Mouse (Mus musculus) granulocyte monocyte progenitor cell, adult 5-6 weeks (primary cell): ENCODE measurements around the gene Actn3. TPM values are rescaled to one million over a fixed set of nuclear protein-coding genes. Genes with fewer than 3 reads are reported as not detected.
"Not testable (repeated sequence)": the region's sequence is repeated elsewhere in the genome, so short reads cannot be mapped to it uniquely, and the experiment has no call there.

Experiments used
- ATAC-seq: replicated peaks from 2 replicates; pipeline ENCODE4 v1.8.0; 2016; ENCODE audit warnings: mild to moderate bottlenecking, moderate TSS enrichment, inconsistent platforms; ENCODE audit not compliant: poor library complexity, severe bottlenecking
- total RNA-seq, 2 experiments: library from RNA; stranded (forward) in 1 of 2; stranded (reverse) in 1 of 2; fragments of 200-712, 200-1000 nt in 1 of 2; fragments of >200 nt in 1 of 2; fragmentation: Nextera tagmentation in 1 of 2; gene quantifications; 2 replicates each; pipeline ENCODE4 v1.2.3; 2014 to 2017

The Actn3 gene
- 0.34 TPM in 1 of 2 replicates, not detected in the other for total RNA-seq (2014; fragmentation: Nextera tagmentation)
- total RNA-seq (2017): 1.2 TPM in 1 of 2 replicates, not detected in the other

DNA sequence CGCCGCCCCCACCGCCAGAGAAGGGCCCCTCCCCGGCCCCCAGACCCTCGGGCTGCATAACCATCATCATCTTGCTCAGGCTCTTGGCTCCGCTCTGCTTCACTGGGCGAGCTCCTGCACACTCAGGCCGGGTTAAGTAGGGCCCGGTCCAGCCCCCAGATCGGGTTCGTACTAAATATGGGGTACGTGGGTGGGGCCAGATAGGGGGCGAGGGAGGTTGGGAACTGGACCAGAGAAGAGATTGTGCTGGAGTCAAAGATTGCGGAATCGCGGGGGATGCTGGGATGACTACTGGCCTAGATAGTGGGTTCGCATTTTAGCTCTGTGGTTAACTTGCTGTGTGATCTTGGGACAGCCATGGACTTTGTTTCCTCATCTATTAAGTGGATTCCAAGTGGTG is at the start of gene Actn3:
Actn3 (minus strand) TSS at position 125 of the 400 bp plus-strand sequence.
- ATAC-seq: peak; percentile 15; the same call in 1 of the 2 replicates

DNA sequence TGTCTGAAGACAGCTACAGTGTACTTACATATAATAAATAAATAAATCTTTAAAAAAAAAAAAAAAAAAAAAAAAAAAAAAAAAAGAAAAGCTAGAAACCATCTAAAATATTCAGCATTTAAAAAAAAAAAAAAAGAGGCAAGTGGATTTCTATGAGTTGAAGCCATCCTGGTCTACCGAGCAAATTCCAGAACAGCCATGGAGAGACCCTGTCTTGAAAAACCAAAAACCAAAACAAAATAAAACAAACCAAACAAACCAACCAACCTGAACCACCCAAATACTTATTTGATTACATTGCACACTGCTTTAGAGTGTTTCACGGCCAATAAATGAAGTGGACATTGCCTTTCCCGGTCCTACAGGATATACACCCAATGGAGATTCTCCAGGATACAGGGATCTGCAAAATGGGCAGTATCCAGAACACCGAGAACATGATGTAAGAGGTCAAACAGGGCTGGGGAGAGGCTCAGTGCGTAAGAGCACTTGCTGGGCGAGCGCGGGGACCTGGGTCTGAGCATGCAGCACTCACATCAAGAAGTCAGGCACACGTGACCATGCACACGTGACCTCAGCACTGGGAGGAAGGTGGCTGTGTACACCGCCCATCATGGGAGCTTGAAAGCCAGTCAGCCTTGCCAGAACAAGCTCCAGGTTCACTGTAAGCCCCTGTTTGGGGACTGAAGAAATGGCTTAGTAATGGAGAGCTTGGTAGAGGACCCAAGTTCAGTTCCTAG is 47.6 kb upstream of the Actn3 start:
- ATAC-seq: no peak

DNA sequence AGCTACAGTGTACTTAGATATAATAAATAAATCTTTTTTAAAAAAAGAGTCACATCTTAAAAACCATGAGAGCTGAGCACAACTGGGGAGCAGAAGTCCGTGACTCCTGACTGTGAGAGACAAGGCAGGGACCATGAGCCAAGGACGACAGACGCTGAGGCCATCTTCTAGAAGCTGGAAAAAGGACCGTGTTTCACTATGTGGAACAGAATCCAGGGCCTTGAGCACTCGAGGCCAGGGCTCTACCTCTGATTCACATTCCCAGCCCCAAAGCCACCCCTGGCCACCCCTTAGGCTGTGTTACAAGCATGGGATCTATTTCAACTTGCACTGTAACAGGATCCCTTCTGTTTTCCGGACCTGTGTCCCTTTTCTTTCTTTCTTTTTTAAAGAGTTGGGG is 41.9 kb upstream of the Actn3 start:
- ATAC-seq: no peak

DNA sequence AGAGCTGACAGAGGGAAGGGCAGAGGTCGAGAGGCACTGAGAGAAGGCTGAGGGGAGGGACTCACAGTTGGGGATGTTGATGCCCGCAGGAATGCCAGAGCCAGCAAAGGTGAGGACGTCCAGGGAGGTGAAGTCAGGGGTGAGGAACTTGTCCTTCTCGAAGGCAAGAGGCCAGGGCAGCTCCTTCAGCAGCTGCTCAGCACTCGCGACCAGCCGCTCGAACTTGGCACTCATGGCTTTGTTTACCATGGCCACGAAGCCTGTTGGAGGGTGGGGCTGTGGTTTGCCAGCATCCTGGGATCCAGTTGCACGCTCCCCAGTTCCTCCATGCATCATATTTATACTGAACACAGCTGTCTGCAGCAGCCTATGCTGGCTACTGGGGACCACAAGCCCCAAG is 39.1 kb upstream of the Actn3 start:
- ATAC-seq: no peak

DNA sequence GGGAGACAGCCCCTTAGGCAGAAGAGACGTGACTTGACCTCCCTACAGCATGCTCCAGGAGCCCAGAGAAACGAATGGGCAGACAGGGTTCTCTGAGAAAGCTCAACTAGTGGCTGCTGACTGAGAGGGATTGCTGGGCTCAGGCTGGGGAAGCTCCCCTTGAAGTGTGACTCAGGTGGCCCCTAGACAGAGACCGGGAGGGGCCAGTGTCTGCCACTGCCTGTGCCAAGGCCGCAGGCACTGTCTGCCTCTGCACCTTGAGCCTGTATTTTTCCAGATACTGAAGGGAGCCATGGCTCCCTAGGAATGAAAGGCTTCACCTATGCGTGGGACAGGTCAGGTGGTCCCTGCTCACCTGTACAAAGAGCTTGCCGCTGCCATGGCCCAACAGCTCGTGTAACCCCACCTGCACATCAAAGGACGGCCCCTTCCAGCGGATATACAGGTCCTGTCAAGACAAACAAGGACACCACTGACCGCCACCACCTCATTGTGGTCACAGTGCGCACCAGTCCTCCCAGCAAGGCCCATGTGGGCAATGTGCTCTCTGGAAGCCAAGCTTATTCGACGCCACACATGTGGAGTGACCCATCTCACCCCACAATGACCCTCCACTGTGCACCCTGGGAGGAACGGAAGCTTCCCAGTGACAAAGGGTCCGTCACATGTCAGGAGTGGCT is 38.4 kb upstream of the Actn3 start:
- no peak for ATAC-seq

DNA sequence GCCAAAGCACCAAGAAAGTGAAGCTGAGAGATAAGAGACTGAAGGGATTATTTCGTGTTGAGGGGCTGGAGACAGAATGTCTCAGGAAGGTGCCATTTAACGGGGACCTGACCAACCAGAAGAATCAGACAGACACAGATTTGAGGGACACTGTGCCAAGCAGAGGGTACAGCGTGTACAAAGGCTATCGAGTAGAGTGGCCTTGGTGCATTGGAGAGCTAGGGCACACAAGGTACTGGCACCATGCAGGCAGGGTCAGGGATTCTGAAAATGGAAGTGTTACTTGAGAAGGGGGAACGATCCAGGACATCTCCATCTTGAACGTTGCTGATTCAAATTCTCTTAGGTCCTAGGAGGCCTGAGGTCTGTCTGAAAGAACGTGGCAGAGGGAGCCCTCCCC is 31.7 kb upstream of the Actn3 start:
- ATAC-seq: no peak

DNA sequence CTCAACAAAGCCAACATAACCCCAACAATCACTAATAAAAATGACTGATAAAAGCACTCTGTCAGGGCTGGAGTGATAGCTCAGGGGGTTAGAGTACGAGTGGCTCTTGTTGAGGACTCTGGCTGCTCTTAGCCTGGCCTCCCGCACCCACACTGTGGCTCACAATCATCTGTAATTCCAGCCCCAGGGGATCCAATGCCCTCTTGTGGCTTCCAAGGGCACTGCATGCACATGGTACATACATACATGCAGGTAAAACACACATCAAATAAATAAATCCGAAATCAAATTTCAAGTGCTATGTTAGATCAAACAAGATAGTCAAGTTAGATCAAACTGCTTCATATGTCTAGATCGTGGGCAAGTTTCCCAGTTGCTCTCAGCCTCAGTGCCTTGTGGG is 30.4 kb upstream of the Actn3 start:
- 0 out of 2 replicates have a peak, but pooled peaks have one; percentile 38 for ATAC-seq

DNA sequence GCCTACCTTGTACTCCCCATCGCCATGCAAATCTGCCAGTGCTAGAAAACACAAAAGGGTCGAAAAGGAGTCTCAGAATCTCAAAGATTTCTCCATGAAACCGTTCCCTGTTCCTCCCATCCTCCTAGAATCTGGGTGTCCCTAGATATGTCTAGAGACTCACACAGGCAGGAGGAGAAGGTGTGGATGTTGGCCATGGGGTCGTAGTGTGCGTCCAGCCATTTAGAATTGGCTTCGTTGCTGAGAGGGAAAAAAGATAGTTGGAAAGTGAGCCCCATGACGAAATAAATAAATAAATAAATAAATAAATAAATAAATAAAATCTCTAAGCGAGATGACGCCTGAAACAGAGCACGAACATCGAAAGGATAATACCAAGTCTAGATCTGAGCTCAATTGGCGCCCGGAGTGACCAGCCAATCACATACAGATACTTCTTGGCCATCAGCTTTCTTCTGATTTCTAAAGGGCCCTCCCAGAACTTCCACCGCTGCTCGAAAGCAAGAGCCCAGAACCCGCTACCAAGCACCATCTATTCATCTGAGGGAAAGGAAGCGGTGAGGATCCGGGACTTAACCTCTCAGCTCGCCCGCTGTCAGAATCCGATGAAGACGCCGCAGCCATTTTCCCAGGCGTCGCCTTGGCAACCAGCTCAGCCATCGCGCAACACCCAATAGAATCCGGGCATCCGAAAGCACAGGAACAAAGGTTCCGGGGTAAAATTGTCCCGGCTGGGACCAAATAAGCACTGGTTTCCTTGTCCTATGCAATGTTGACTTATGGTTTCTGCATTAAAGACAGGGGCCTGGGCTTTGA is 28.5 kb upstream of the Actn3 start, which contains the start of gene Bbs1:
Bbs1 (minus strand) TSS at position 650 of the 816 bp plus-strand sequence.
- ATAC-seq: peak; percentile 79

DNA sequence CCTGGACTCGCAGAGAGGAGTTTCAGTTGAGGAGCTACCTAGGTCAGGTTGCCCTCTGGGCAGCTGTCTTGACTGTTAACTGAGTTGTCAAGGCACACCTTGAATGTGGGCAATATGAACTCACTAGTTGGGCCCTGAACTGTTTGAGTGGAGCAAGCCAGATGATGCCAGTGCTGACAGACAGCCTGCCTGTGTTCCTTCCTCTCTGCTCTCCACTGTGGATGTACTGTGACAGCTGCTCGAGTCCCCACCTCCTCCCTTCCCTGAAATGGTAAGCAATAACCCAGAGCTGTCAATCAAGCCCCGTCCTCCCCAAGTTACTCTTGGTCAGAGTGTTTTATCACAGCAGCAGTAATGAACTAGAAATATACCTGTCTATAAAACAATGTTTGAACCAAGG is 22.2 kb upstream of the Actn3 start:
- no peak for ATAC-seq

DNA sequence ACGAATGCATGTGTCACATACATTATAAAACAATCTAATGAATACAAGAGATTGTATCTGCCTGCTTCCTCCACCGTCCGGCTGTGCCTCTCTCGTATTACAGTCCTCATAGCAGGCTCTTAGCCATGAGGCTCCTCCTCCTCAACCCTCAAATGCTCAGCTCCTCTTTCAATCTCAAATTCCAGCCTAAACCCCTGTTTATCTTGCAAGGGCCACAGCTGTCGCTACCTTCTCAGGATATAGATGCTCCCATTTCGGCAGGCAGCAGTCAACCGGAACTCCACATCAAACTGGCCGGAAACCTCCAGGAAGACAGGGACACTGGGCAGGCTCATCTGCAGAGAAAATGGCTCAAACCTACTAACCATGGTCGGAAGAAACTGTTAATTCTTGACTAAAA is 21.3 kb upstream of the Actn3 start:
- ATAC-seq: no peak

DNA sequence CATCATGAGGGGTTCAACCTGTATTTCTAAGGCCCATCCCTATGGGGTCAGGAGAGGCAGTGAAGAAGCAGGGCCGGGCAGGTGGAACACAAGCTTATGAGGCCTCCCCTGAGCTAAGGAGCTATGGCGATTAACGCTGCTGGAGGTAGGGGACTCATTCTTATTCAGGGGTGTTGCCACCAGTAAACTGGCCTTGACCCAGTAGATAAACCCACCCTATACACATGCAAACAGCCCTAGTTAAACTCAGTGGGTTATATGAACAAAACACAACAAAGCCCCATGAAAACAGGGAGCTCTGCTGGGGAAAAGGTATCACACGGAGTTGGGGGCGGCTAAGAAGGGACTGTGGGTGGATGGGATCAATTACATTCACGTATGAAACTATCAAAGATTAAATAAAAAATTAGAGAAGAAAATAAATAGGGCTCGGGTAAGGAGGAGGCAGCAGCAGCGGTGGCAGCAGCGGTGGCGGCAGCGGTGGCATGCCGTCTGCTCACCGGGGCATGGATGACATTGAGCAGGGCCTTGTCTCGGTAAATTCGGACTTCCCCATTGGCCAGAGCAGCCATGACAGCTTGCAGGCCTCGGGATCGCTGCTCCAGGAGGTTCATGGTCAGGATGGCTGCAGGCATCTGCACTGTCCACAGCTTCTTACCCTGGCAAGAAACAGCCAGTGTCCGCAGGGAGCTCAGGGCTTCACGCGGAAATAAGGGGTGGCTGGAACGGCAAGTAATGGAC is 19.2 kb upstream of the Actn3 start:
- ATAC-seq: no peak

DNA sequence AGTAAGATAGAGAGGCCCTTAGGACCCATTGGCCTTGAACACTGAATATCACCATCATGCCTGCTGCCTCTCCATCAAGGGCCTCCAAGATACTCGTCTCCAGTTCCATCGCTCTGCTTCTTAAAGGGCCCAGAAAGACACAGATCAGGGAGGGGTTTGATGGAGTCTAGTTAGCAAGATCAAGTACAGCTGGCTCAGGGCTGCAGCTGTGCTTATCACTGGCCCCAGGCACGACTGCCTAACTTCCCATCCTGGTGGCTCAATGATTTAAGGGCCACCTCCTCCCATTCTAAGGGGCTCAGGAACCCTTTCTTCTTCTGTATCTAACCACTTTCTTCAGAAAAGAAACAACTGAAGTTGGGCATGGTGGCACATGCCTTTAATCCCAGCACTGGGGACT is 14.1 kb upstream of the Actn3 start:
- no peak for ATAC-seq

DNA sequence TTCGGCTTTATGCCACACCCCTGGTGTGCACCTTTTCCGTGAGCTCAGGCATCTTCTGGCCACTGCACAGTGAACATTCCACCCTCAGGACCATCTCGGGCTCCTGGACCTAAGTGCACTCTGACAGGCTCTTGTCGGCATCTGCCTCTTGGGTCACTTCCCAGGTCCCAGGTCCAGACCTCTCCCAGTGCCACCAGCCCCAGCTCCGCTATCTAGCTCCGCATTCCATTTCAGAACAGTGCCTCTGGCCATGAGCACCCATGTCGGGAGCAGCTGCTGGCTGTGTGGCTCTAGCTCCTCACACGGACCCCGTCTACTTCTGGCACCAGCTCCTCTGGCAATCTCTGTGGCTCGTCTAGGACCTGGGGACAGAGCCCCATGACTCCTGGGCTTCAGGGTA is 12.1 kb upstream of the Actn3 start:
- ATAC-seq: no peak

DNA sequence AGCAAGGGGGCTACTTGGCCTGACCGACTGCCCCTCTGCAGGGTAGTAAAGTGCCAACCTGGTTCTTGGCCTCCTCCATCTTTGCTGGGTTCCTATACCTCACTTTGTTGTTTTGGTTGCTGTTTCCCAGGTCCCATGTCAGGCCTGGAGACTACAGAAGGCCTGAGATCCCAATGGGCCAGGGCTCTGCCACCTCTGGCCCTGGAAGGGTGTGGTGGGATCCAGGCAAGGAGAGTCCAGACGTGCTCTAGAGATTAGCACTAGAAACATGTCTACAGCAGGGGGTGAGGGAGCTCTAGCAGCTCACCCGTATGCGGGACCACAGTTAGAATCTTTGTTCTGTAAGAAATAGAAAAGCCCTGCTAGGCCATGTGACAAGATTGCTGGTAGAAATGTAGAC is 6.3 kb upstream of the Actn3 start:
- no peak for ATAC-seq

DNA sequence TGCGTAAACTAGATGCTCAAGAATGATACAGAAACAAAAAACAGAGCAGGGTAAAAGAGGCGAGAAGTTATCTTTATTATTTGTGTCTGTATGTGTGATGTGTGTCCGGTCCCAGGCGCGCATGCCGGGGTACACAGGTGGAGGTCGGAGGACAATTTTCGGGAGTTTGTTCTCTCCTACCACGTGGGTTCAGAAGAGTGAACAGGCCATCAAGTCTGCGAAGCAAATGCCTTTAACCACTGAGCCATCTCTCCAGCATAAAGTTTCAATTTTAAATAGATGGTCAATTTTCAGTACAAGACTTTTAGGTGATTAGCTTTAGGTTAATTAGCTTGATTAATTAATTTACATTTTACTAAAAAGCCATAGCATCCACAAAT is 1.6 kb upstream of the Actn3 start:
- no peak for ATAC-seq

DNA sequence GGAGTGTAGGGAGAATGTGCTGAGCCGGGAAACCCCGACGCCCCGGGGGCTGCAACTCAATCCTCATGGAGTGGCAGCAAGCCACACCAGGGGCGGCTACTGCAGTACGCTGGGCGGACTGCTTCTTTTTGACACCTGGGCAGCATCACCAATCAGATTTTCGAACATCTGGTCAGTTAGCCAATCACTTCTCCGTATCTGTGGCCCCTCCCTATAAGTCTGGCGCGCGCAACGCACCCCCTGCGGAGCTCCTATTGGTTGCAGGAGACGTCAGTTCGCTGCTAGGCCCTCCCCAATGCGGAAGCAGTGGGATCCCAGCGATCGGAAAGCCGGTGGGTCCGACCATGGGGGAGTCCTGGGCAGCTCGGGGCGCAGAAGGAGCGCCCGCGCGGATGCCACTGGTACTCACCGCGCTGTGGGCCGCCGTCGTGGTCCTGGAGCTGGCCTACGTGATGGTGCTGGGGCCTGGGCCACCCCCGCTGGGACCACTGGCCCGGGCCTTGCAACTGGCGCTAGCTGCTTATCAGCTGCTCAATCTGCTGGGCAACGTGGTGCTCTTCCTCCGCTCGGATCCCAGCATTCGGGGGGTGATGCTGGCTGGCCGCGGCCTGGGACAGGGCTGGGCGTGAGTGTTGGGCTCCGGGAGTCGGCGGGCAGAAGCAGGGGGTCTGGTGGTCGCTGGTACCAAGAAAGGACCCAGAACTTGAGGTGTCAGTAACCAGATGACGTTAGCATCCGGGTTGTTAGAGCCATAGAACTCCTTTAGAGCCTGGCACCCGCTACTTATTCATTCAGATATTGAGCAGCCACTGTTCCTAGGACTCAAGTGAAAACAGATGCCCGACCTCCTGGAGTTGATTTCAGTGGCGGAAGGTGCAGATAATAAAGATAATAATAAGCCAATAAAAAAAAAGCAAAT is 955 bp upstream of the Actn3 start, which contains the start of gene Zdhhc24:
Zdhhc24 (plus strand) TSS at position 264 of the 919 bp plus-strand sequence.
- peak; percentile 97 for ATAC-seq

DNA sequence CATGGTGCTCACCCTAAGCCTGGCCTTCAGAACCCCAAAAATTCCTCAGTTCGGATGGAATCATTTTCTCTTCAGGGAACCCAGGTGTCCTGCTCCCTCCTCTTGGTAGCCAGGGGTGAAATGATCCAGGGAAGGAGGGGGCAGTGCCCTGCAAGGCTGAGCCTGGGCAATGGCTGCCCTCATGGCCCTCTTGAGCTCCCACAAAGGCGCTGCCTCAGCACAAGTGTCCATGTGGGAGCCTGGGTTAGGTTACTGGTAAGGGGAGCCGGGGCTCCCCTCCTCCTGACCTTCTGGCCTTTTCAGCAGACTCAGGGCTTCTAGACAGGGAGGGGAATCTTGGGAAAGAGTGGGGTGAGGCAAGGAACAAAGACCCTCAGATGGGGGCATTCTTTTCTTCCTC is 954 bp downstream of the Actn3 start:
- ATAC-seq: no peak

DNA sequence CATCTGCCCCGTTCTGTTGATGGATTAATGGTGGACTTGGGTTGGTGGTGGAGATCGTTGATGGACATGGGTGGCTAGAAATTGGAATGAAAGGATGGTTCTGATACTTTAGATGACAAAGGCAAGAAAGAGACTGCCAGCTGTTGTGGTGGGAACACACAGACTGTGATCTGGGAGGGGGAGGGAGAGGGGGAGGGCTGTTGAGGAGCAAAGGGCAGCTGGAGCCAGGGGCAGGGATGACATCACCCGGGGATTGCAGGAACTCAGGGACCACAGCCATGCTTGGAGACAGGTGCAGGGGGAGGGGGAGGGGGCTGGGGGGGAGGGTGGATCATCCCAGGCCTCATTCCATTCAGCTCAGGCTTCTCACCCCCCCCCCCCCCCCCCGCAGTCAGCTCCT is 1.5 kb downstream of the Actn3 start:
- no peak for ATAC-seq

DNA sequence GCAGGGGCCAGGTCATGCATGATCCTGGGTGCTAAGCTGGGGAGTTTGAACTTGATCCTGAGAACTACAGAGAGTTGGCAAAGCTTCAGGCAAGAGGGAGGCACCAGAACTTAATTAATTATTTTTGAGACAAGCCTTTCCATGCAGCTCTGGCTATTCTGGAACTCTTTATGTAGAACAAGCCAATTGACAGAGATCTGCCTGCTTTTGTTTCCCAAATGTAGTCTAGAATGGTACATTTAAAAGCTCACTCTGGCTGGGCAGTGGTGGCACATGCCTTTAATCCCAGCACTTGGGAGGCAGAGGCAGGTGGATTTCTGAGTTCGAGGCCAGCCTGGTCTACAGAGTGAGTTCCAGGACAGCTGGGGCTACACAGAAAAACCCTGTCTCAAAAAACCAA is 3.1 kb downstream of the Actn3 start:
- not testable (repeated sequence) for ATAC-seq
